Mouse (Mus musculus): Measurements from ENCODE around the gene Thsd4.

Gene Thsd4

DNA sequence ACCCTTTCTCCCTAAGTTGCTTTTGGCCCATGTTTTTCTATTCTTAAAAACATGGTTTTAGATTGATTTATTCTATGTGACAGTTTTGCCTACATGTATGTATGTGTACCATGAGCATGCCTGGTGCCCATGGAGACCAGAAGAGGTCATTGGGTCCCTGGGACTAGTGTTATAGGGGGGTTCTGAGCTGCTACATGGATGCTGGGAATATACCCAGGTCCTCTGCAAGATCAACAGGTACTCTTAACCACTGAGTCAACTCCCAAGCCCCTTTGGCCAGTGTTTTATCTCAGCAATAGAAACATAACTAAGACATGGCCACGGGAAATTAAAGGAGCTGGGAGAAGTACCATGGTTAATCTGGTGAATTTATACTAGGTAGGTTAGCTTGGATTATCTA lies 371.3 kb downstream of the Thsd4 start:
- DNase-seq (ENCODE audit: low read depth, low spot score): no peak

DNA sequence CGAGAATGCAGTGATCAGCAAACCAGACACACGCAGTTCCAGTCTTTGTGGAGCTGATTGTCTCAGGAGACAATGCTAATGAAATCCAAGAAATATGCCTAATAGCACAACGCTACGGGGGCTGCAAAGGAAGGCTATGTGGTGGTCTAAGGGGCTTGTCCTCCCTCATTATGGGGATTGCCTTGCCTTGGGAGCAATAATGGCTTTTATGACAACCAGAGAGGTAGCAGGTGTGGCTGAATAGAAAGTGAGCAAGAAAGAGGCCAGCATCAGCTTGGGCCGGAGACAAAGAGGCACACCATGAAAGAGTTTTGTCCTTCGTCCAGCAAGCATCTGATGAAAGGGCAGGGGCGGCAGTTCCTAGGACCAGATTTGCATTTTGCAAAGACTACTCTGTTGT lies 372.9 kb downstream of the Thsd4 start:
- DNase-seq (ENCODE audit: low read depth, low spot score): no peak

DNA sequence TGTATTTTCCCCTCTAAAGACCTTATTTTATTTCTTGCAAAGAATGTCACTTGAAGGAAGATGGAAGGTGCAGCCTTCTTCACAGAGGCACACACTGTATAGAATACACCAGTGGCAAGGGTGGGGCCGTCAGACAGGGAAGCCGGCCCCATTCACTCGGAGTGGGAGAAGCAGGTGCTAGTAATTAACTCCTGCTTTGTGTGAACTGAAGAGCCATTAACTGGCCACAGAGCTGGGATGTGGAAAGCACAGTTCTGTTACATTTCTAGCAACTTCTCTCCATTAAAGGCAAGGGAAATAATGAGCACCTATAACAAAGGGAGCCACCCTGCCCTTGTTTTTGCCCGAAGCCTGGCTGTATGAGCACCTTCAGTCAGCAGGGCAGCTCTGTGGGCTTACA lies 374.4 kb downstream of the Thsd4 start:
- no peak for DNase-seq (ENCODE audit: low read depth, low spot score)

DNA sequence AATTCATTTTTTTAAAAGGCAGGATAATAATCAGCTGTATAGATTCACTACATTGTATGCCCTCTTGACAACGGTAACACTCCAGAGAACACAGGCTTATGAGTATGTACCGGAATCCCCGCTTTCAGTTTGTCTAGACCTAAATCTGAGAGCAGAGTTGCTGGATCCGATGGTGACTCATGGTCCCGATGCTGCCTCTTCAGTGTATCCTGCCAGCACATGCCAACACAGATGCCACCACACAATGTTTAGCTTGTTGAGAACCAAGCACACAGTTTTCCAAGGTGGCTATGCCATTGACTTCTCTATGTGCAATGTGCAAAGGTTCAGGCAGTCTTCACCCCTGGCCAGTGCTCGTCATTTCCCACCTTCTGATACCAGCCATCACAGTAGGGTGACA lies 378.0 kb downstream of the Thsd4 start:
- no peak for DNase-seq (ENCODE audit: low read depth, low spot score)

DNA sequence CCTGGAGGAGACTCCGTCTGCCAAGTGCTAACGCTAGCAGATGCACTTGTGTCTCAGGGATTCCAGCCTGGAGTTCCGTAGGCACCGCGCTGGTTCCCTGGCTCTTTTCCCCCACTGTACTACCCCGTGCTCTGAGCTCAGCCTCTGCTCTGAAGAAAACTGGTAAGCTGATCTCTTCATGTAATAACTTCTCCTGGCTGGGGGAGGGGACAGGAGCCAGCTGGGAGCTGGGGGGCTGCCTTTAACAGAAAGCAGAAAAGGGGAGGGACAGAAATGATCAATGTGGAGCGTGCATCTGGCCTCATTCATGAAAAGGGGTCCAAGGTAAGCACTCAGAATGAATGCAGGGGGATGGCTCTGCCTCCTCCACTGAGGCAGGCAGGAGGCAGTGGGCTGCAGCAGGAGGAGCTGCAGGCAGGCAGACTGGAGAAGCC lies 380.7 kb downstream of the Thsd4 start:
- DNase-seq (ENCODE audit: low read depth, low spot score): no peak

DNA sequence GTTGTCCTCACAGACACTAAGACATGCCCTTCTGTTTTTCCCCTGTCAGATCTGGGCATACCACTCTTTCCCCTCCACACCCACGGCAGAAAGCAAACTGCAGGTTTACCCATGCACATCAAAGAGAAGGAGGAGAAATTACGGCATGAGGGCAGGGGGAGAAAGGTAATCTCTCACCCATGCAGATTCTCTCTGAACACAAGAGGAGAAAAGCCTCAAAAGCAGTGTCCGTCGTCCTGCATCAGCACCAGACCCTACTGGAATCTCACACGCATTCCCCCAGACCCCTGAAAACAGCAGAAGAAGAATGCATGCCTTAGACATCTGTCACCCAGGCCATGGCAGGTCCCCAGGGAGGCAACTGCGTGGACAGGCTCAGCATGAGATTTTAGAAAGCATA lies 381.4 kb downstream of the Thsd4 start:
- DNase-seq (ENCODE audit: low read depth, low spot score): no peak

DNA sequence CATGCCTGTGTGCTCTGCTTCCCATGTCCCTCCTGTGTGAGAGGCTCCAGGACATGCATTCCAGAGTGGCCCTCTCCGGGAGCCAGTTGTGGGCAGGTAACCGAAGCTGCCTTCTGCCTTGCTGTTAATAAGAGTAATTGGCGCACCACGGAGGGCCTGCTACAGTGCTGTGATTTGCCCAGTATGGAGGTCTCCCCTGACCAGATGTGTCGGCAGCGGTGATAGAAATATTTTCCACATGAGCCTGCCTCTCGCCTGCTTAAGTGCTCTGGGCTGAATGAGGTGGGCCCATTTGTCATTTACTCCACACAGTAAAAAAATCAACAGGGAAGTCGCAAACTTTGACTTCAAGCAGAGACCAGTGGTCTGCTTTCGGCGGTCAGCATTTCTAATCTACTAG lies 382.4 kb downstream of the Thsd4 start:
- no peak for DNase-seq (ENCODE audit: low read depth, low spot score)

DNA sequence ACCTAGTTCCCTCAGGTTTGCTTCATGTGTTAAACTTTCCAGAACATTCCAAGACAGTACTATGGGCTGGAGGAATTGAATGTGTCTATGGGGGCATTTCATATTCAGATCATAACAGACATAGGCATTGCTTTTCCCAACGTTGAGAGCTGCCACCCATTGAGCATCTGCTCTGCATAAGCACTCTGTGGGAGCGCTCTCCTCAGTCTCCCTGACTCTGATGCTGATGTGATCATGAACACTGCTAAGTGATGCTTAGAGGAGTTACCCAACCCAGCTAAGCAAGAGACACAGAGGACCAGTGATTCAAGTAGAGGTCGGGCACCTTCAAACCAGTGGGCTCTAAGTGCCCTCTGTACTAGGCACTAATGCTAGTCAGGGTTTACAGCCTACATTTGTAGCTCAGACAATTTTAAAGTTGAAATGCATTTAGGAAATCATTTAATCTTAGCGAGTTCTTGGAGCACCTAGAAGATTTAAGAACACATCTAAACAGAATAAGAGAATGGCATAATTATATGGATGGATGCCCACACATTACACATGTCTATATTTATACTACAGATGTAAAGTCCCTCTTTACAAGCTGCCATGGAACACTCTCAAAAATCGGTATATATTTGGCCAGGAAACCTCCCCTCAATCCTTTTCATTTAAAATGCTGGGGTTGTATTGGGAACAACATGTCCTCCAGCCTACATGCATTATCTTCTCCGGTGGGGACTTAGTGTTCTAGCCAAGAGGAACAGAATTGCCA lies 392.4 kb downstream of the Thsd4 start:
- DNase-seq (ENCODE audit: low read depth, low spot score): no peak

DNA sequence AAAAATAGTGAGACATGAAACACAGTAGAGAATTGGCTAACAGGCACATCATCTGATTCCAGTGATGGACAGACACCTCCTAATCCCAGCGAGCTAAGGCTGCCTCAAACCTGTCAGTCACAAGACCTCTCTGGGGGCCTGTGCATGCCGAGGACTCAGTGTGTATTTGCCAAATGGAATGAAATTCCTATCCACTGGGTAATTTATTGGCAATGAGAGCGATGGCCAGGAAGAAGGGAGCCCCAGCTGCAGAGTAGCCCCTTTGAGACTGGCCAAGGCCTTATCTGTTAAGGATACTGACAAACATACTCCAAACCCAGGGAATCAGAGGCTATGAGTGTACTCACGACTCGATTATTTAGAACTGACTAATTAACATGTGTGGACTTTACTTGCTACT lies 394.9 kb downstream of the Thsd4 start:
- no peak for DNase-seq (ENCODE audit: low read depth, low spot score)

DNA sequence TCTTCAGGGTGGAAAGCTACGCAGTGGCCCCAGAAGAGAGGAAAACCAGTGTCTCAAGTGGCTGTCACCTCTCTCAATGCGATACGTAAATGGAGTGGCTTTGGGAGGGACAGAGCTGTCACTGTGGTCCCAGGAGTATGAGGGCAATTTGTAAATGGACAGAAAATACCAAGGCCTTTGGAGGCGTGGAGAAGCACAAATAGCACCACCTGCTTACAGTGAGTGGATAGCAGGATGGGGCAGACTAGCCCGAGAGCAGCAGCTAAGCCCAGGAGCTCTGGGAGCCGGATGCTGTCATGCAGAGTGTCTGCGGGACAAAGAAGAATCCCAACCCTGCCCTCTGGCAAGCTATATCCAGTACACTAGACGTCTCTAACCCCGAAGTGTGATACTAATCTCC lies 397.7 kb downstream of the Thsd4 start:
- no peak for DNase-seq (ENCODE audit: low read depth, low spot score)

DNA sequence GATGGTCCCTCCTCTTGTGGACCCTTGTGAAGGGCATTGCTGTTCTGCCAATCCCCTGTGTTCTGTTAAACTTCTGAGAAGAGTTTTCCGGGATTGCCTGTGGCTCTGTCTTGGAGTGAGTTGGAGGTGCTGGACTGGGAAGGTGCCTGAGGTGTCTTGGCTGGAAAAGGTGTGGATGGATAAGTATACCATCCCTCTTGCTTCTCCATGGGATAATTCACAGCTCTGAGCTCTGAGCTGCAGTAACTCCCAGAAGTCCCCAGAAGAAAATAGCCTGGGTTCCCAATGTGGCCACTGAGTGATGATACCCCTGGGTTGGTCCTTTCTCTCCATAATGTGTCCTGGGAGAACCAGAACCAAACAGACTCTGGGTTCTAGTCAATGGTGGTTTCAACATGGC lies 398.8 kb downstream of the Thsd4 start:
- DNase-seq (ENCODE audit: low read depth, low spot score): no peak

DNA sequence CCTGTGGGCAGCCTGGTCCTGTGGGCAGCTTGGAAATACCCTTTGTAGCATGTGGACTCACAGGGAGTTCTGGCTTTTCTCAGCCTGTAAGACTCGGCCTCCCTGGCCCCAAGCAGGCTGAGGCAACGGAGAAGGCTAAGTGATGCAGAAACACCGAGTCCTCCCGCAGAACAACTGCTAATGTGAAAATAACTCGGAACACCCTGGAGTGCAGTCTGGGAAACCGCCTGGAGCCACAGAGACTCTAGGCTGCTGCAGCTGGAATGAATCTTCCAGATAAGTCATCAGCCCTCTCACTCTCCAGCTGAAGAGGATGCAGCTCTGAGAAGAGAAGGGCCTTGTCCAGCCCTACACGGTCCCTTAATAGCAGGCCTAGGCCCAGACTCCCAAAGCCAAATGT lies 402.0 kb downstream of the Thsd4 start:
- DNase-seq (ENCODE audit: low read depth, low spot score): no peak

DNA sequence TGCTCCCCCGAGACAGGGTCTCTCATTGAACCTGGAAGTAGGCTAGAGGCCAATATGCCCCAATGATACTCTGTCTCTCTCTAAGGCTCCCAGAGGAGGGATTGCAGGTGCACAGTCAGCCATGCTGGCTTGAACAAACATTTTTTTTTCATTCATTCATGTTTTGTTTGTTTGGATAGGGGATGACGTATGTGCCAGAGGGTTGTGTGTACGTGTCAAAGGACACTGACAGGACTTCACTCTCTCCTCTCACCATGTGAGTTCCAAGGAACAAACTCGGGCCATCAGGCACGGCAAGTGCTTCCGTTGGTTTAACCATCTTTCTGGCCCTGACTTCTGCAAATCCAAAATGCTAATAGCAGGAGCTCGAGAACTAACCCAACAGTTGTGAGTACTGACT lies 404.0 kb downstream of the Thsd4 start:
- DNase-seq (ENCODE audit: low read depth, low spot score): no peak

DNA sequence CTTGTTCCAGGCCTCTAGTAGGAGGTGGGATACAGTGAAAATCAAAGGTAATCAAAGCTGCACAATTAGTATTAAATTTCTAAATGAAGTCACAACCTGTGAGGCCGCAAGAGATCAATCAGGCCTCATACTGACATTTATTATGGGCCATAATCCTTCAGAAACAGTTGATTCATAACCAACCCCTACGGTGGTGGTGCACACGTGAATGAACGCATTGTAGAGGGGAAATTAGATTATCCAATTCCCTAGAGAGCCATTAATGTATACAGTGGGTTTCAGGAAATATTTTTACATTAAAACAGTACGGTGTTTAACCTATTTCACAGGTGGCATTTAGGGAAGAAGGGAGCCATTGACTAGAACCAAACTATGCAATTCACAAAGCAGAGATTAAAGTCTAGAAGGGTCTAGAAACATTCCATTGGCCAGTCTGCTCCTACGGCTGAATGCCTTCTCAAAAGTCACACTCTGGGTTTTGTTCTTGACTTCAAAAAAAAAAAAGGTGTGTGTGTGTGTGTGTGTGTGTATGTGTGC lies 406.1 kb downstream of the Thsd4 start:
- no peak for DNase-seq (ENCODE audit: low read depth, low spot score)

DNA sequence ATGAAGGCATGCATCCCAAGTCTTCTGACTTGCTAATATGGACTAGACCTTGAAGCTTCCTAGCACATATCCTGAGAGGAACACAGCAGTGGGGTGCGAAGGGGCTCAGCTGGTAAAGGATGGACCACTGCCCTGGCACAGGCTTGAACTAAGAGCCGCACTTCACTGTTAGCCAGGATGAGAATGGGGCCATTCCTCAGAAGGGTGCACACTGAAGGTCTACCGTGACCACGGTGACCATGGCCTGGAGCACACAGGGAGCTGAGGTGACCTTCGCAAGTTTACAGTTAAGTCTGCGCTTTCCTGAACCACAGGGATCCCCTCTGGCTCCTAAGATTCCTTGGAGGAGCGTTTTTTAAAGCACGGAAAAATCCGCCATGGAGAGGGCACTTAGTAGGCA lies 406.5 kb downstream of the Thsd4 start:
- no peak for DNase-seq (ENCODE audit: low read depth, low spot score)

DNA sequence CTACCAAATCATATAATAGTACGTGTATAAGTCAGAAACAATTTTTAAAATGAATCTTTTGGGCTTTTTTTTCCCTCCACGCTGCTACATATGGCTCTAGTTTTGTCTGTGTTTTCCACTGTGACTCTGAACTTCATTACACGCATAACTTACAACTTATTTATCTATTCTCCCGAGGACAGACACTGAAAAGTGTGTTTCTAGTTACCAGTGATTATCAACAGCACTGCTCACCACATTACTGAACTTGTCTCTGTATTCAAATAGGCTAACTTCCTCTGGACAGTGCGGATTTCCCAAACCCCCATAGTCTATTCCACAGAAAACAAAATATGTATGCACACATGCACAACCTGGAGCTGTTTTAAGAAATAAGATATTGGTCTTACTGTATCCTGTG lies 411.6 kb downstream of the Thsd4 start:
- DNase-seq (ENCODE audit: low read depth, low spot score): no peak

DNA sequence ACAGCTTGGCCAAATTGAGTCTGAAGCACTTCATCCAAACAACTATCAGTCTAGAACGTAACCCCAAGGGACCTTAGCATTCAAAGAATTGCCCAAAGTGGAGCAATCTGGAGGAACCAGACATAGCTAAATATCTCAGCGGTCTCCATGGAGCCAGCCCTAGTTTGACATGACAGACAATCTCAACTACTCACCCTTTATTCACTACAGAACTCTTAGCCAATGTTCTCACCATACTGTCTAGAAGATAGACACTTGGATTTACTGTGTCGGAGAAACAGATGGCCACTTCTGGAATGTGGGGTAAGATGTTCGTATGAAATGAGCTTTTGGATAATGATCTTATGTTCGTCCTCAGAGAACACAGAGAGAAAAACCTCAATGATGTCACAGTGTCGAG lies 415.2 kb downstream of the Thsd4 start:
- no peak for DNase-seq (ENCODE audit: low read depth, low spot score)

DNA sequence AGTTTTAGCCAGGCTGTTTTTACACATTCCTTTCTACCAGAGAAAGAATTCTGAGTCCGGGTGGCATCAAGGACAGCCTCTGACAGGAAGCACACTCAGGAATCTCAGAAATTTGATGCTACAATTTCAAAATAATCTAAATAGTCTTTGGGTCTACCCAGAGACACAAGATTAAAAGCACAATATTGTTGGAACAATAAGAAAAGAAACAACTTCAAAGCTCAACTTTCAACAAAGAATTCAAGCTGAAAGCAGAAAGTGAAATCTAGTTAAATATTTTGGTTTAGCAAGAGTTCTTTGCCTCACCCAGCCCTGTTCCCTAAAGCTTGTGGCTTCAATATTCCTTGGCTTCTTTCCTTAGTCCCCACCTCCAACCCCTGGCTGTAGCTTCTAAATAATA lies 415.7 kb downstream of the Thsd4 start:
- no peak for DNase-seq (ENCODE audit: low read depth, low spot score)

DNA sequence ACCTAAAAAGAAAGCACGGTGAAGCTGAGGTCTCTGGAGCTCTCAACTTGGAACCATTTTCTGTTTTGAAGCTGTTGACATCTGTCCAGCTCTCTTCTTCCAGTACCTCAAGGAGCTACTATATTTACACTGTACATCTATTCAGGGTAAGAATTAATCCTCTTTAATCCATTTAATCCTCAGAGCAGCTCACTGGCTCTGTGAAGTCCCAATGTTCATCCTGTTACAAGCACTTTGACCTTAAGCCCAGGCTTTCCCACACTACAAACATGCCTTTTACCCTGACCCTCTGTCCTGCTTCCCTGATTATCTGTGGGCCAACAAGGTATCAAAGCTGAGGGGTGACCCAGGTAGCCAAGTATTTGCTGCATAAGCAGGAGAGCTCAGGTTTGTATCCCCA lies 427.6 kb downstream of the Thsd4 start:
- no peak for DNase-seq (ENCODE audit: low read depth, low spot score)

DNA sequence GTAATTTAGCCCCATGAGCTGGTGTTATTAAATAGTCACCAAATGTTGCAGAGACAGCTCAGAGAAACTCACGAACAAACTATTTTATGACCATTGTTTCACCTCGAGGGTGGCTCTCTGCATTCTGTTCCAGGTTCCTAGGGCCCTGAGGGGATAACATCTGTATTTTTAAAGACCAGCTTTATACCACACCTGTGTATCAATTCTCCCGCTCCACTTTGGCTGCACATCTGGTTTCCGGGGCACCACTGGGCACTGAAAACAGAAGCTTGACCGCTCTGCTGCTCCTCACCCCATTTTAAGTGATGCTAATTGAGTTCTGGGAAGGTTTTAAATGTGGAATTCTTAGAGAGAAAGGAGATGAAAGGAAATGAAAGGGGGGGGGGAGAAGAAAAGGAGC lies 429.4 kb downstream of the Thsd4 start:
- no peak for DNase-seq (ENCODE audit: low read depth, low spot score)

DNA sequence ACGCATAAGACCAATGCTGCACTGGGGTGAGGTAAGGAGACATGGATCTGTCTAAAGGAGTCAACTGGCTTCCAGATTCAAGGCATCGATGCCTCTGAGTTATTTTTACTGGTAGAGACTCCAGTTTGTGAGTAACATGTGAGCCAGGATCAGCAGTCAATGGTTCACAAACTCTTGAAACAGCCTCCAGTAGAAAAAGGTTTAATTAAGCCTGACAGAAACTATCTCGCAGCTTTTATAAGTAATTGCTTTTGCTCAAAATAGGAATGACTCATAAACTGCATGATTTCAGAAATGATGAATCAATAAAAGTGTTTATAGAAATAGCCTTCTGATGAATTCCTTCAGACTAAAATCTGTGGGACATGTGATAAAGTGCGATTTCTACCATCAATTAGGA lies 432.4 kb downstream of the Thsd4 start:
- DNase-seq (ENCODE audit: low read depth, low spot score): no peak

DNA sequence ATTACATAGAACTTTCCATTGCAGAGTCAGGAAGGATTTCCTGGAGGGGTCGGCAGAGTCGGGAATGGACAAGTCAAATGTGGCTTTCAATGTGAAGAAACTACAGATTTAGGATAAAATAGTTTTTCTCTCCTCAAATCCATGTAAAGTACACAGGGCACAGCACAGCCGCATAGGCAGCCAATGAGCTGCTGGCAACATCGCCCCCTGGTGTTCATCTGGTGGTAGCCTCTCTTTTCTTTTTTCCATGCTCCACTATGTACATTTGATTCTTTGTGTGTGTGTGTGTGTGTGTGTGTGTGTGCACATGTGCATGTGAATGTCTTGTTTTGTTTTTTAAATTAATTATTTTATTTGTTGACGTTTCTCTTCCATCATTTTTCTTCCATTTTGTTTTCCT lies 433.7 kb downstream of the Thsd4 start:
- no peak for DNase-seq (ENCODE audit: low read depth, low spot score)

DNA sequence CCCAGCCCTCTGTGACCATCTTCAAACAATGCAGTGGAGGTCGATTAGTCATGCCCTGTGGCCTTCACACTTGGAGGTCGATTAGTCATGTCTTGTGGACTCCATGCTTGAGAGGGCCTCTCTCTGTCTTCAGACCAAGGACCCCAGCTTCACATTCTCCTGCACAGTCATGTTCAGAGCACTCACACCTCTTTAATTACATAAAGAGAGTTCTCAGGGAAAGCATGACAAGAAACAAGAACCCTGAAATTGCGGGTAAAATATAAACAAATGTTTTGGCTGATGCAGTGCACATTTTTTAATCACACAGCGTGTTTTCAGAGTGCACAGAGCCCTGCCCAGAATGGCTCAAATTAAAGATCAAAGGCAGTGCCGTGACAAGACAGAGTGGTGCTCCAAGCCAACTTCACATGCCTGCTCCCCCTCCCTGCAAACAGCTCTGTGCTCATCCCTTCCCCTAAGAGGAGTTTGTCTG lies 439.7 kb downstream of the Thsd4 start:
- DNase-seq (ENCODE audit: low read depth, low spot score): no peak

DNA sequence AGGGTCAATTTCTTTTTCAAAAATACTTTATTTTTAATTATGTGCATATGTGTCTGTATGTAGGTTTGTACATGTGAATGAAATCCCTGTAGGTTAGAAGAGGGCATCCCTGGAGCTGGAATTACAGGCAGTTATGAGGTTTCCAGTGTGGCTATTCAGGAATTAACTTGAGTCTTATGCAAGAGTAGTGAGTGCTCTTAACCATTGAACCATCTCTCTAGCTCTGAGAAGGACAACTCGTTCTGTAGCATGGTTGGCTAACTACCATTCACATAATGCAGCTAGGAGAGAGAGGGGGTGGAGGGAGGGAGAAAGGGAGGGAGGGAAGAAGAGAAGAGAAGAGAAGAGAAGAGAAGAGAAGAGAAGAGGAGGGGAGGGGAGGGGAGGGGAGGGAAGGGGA lies 444.1 kb downstream of the Thsd4 start:
- DNase-seq (ENCODE audit: low read depth, low spot score): no peak

Data from CD4-positive helper T cell, adult 2 months (primary cell).